Mouse (Mus musculus): ENCODE results near the gene Traf1. TPM values are rescaled to one million over a fixed set of nuclear protein-coding genes. Genes with fewer than 3 reads are reported as not detected.

Traf1 gene
- polyA plus RNA-seq, 1 experiment from 2014 or later, result 15.9 TPM

GRCm38 (mm10) chr2:34954344-34954743, 7.2 kb downstream of the Traf1 start:
- Histone ChIP-seq H3K27me3 (ENCODE audit: control insufficient read depth, insufficient read depth, low read length) (no peaks in the 10 kb centered on the region), H3K4me3 (ENCODE audit: low read length) (no peak overlapping the region), H3K27ac (ENCODE audit: low read depth, low read length) (no peak overlapping the region), H3K4me1 (ENCODE audit: control insufficient read depth, insufficient read depth, low read length) (no peaks in the 10 kb centered on the region), H3K36me3 (ENCODE audit: control insufficient read depth, insufficient read depth, low read length) (no peaks in the 10 kb centered on the region), H3K9ac (ENCODE audit: low read depth, low read length) (no peak overlapping the region), H3K4me2 (replicated peaks; ENCODE audit: low read depth, low read length) (no peak overlapping the region), H3K9me3 (ENCODE audit: control insufficient read depth, low read length) (no peaks in the 10 kb centered on the region)
- no peak for ATAC-seq (ENCODE audit: low FRiP score, low TSS enrichment)

DNA sequence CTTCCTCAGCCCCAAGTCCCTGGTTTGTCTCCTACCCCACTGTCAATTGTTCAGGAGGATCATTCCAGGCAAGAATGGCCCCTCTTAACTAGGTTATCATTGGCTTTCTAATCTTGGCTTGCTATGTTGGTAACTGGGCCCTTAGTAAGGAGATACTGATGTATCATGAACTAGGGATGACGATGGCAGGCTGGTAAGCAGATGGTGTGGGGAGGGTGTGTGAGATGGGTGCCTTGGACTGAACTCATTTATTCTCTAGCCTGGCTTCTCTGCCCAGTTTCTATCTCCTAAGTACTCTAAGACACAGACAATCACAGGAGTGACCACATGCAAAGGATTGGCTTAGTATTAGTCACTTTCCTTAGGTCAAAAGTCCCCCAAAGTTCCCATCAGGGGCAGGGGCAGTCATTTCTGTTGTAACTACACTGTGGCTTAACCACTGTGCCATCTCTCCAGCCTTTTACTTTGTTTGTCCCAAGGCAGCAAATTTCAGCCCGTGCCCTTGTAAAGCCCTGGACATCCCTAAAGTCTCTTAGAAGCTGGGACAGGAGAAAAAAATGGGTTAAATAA, 7.9 kb downstream of the Traf1 start:
- Histone ChIP-seq H3K9ac (ENCODE audit: low read depth, low read length) (no peak overlapping the region), H3K4me1 (ENCODE audit: control insufficient read depth, insufficient read depth, low read length) (no peaks in the 10 kb centered on the region), H3K4me2 (replicated peaks; ENCODE audit: low read depth, low read length) (no peak overlapping the region), H3K36me3 (ENCODE audit: control insufficient read depth, insufficient read depth, low read length) (no peaks in the 10 kb centered on the region), H3K4me3 (ENCODE audit: low read length) (no peak overlapping the region), H3K9me3 (ENCODE audit: control insufficient read depth, low read length) (no peaks in the 10 kb centered on the region), H3K27ac (ENCODE audit: low read depth, low read length) (no peak overlapping the region), H3K27me3 (ENCODE audit: control insufficient read depth, insufficient read depth, low read length) (no peaks in the 10 kb centered on the region)
- 83% methylated on average over 2 of the region's 2 CpGs for WGBS
- no peak for ATAC-seq (ENCODE audit: low FRiP score, low TSS enrichment)

DNA sequence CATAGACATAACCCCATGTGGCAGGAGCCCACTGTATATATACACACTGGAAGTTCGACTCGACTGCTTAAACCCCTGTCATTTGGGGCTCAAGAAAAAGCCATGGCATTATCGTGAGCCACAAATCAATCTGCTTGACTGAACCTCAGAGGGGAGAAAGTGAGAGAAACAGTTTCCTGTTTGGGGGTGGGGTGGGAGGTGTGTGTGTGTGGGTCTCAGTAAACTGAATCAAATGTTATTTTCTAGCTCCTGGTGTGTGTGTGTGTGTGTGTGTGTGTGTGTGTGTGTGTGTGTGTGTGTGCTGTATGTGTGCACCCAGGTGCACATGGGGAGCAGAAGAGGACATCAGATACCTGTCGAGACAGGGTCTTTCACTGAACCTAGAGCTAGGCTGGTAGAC, 8.6 kb downstream of the Traf1 start:
- H3K4me3 ChIP-seq (ENCODE audit: low read length), result no peak overlapping the region
- H3K4me2 ChIP-seq (replicated peaks; ENCODE audit: low read depth, low read length), result no peak overlapping the region
- H3K9me3 ChIP-seq (ENCODE audit: control insufficient read depth, low read length), result no peaks in the 10 kb centered on the region
- H3K36me3 ChIP-seq (ENCODE audit: control insufficient read depth, insufficient read depth, low read length), result no peaks in the 10 kb centered on the region
- no peaks in the 10 kb centered on the region for H3K27me3 ChIP-seq (ENCODE audit: control insufficient read depth, insufficient read depth, low read length)
- no peak overlapping the region for H3K27ac ChIP-seq (ENCODE audit: low read depth, low read length)
- no peak for ATAC-seq (ENCODE audit: low FRiP score, low TSS enrichment)
- 74% methylated on average over 4 of the region's 4 CpGs for WGBS
- H3K9ac ChIP-seq (ENCODE audit: low read depth, low read length), result no peak overlapping the region
- no peaks in the 10 kb centered on the region for H3K4me1 ChIP-seq (ENCODE audit: control insufficient read depth, insufficient read depth, low read length)

DNA sequence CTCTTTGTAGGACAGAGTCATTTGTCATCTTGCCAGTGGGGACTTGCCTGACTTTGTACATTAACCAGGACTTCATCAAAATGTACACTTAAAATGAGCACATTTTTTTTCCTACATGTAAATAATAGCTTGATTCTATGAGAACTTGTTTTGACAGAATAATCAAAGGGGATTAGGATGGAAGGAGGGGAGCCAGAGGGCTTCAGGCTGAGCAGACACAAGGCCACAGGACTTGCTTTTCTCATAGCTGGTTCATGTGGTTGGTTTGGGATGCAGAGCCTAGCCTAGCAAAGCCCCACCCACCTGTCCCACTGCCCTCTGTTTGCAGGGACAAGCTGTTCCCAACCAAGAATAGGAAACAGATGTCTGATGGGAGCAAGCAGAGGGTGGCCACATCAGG, 10.1 kb downstream of the Traf1 start:
- Histone ChIP-seq H3K27me3 (ENCODE audit: control insufficient read depth, insufficient read depth, low read length) (no peaks in the 10 kb centered on the region), H3K4me3 (ENCODE audit: low read length) (no peak overlapping the region), H3K36me3 (ENCODE audit: control insufficient read depth, insufficient read depth, low read length) (no peaks in the 10 kb centered on the region), H3K4me1 (ENCODE audit: control insufficient read depth, insufficient read depth, low read length) (no peaks in the 10 kb centered on the region), H3K9me3 (ENCODE audit: control insufficient read depth, low read length) (no peaks in the 10 kb centered on the region), H3K27ac (ENCODE audit: low read depth, low read length) (no peak overlapping the region), H3K9ac (ENCODE audit: low read depth, low read length) (no peak overlapping the region), H3K4me2 (replicated peaks; ENCODE audit: low read depth, low read length) (no peak overlapping the region)
- ATAC-seq (ENCODE audit: low FRiP score, low TSS enrichment), result no peak

- no peaks in the 10 kb centered on the region for H3K9me3 ChIP-seq (ENCODE audit: control insufficient read depth, low read length)
- H3K9ac ChIP-seq (ENCODE audit: low read depth, low read length), result no peak overlapping the region
- WGBS, result 21% methylated on average over 2 of the region's 2 CpGs
- no peaks in the 10 kb centered on the region for H3K36me3 ChIP-seq (ENCODE audit: control insufficient read depth, insufficient read depth, low read length)
- no peak for ATAC-seq (ENCODE audit: low FRiP score, low TSS enrichment)
- no peaks in the 10 kb centered on the region for H3K4me1 ChIP-seq (ENCODE audit: control insufficient read depth, insufficient read depth, low read length)
- no peak overlapping the region for H3K4me2 ChIP-seq (replicated peaks; ENCODE audit: low read depth, low read length)
- H3K27me3 ChIP-seq (ENCODE audit: control insufficient read depth, insufficient read depth, low read length), result no peaks in the 10 kb centered on the region
- H3K27ac ChIP-seq (ENCODE audit: low read depth, low read length), result no peak overlapping the region
- no peak overlapping the region for H3K4me3 ChIP-seq (ENCODE audit: low read length)
Observed at GRCm38 (mm10) chr2:34948622-34949021, 12.9 kb downstream of the Traf1 start.

GRCm38 (mm10) chr2:34946046-34946445, 15.5 kb downstream of the Traf1 start:
- H3K27ac ChIP-seq (ENCODE audit: low read depth, low read length), result no peak overlapping the region
- ATAC-seq (ENCODE audit: low FRiP score, low TSS enrichment), result no peak
- H3K9me3 ChIP-seq (ENCODE audit: control insufficient read depth, low read length), result no peaks in the 10 kb centered on the region
- H3K4me3 ChIP-seq (ENCODE audit: low read length), result no peak overlapping the region
- no peaks in the 10 kb centered on the region for H3K36me3 ChIP-seq (ENCODE audit: control insufficient read depth, insufficient read depth, low read length)
- no peaks in the 10 kb centered on the region for H3K4me1 ChIP-seq (ENCODE audit: control insufficient read depth, insufficient read depth, low read length)
- 64% methylated on average over 4 of the region's 4 CpGs for WGBS
- H3K4me2 ChIP-seq (replicated peaks; ENCODE audit: low read depth, low read length), result no peak overlapping the region
- H3K9ac ChIP-seq (ENCODE audit: low read depth, low read length), result no peak overlapping the region
- no peaks in the 10 kb centered on the region for H3K27me3 ChIP-seq (ENCODE audit: control insufficient read depth, insufficient read depth, low read length)

- no peaks in the 10 kb centered on the region for H3K4me1 ChIP-seq (ENCODE audit: control insufficient read depth, insufficient read depth, low read length)
- H3K9me3 ChIP-seq (ENCODE audit: control insufficient read depth, low read length), result no peaks in the 10 kb centered on the region
- H3K4me3 ChIP-seq (ENCODE audit: low read length), result no peak overlapping the region
- H3K27ac ChIP-seq (ENCODE audit: low read depth, low read length), result no peak overlapping the region
- H3K36me3 ChIP-seq (ENCODE audit: control insufficient read depth, insufficient read depth, low read length), result no peaks in the 10 kb centered on the region
- no peak for ATAC-seq (ENCODE audit: low FRiP score, low TSS enrichment)
- 73% methylated on average over 4 of the region's 4 CpGs for WGBS
- no peak overlapping the region for H3K4me2 ChIP-seq (replicated peaks; ENCODE audit: low read depth, low read length)
- no peaks in the 10 kb centered on the region for H3K27me3 ChIP-seq (ENCODE audit: control insufficient read depth, insufficient read depth, low read length)
- no peak overlapping the region for H3K9ac ChIP-seq (ENCODE audit: low read depth, low read length)
Observed at GRCm38 (mm10) chr2:34945580-34945979, 16.0 kb downstream of the Traf1 start.

GRCm38 (mm10) chr2:34944761-34945160, 16.8 kb downstream of the Traf1 start:
- H3K9ac ChIP-seq (ENCODE audit: low read depth, low read length), result no peak overlapping the region
- no peak overlapping the region for H3K27ac ChIP-seq (ENCODE audit: low read depth, low read length)
- H3K4me2 ChIP-seq (replicated peaks; ENCODE audit: low read depth, low read length), result no peak overlapping the region
- no peak overlapping the region for H3K4me3 ChIP-seq (ENCODE audit: low read length)
- WGBS, result 14% methylated on average over 8 of the region's 8 CpGs
- no peaks in the 10 kb centered on the region for H3K27me3 ChIP-seq (ENCODE audit: control insufficient read depth, insufficient read depth, low read length)
- H3K9me3 ChIP-seq (ENCODE audit: control insufficient read depth, low read length), result no peaks in the 10 kb centered on the region
- H3K4me1 ChIP-seq (ENCODE audit: control insufficient read depth, insufficient read depth, low read length), result no peaks in the 10 kb centered on the region
- no peak for ATAC-seq (ENCODE audit: low FRiP score, low TSS enrichment)
- H3K36me3 ChIP-seq (ENCODE audit: control insufficient read depth, insufficient read depth, low read length), result no peaks in the 10 kb centered on the region

DNA sequence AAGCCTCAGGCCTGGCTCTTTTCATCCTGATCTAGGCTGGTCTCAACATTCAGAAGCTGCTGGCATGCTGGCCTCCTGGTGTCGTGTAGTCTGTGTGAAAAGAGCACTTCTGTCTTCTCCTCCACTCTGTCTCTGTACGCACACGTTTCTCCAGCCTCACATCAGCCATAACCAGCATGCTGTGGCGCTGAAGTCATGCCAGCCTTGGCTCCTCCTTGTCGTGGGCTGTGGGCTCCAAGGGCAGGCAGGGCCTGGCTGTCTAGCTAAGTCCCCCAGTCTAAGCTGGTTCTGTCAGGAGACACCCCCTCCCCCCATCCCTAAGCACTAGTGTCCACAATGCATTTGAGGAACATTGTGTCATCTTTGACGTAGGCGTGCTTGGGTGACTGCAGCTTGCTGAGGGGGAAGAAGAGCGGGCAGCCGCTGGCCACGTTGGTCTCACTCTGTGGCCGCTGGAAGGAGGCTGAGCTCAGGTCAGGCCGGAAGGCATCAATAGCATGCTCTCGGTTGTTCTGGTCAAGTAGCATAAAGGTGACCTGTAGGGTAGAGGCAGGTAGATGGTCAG, 17.9 kb downstream of the Traf1 start:
- H3K4me1 ChIP-seq (ENCODE audit: control insufficient read depth, insufficient read depth, low read length), result no peaks in the 10 kb centered on the region
- no peak overlapping the region for H3K9ac ChIP-seq (ENCODE audit: low read depth, low read length)
- WGBS, result 61% methylated on average over 13 of the region's 13 CpGs
- no peak overlapping the region for H3K4me3 ChIP-seq (ENCODE audit: low read length)
- H3K9me3 ChIP-seq (ENCODE audit: control insufficient read depth, low read length), result no peaks in the 10 kb centered on the region
- no peak for ATAC-seq (ENCODE audit: low FRiP score, low TSS enrichment)
- no peaks in the 10 kb centered on the region for H3K27me3 ChIP-seq (ENCODE audit: control insufficient read depth, insufficient read depth, low read length)
- no peaks in the 10 kb centered on the region for H3K36me3 ChIP-seq (ENCODE audit: control insufficient read depth, insufficient read depth, low read length)
- no peak overlapping the region for H3K27ac ChIP-seq (ENCODE audit: low read depth, low read length)
- no peak overlapping the region for H3K4me2 ChIP-seq (replicated peaks; ENCODE audit: low read depth, low read length)
